Mouse (Mus musculus) layer of hippocampus, adult 8-10 months (tissue): ENCODE measurements at regions not wholly inside any gene's neighbourhood (a gene's known extent, or its start where the extent isn't known, plus 50 kb on each side); places are given as distances from the start of the nearest gene placed in this dataset.
A peak's percentile ranks its signal among the peaks of the same experiment; 100 is the strongest.

Experiments
- DNase-seq, 2 experiments: peaks; one replicate each; pipeline ENCODE4 v3.0.0; 2022; ENCODE audit warnings: low spot score in 2 of 2

- DNase-seq = no peak
Observed at GRCm38 (mm10) chr13:112118564-112118963, 169.7 kb upstream of the Ankrd55 start.

- peak; percentile 28 to 35 for DNase-seq
Observed at GRCm38 (mm10) chr13:112119611-112120041, 168.6 kb upstream of the Ankrd55 start.

- no peak for DNase-seq
Observed at GRCm38 (mm10) chr13:112120346-112120745, 167.9 kb upstream of the Ankrd55 start.

GRCm38 (mm10) chr13:112121110-112121509, 167.1 kb upstream of the Ankrd55 start:
- DNase-seq = no peak

- no peak for DNase-seq
Observed at GRCm38 (mm10) chr13:112122842-112123373, 165.3 kb upstream of the Ankrd55 start.

GRCm38 (mm10) chr13:112125769-112126469, 162.3 kb upstream of the Ankrd55 start:
- DNase-seq = no peak

- DNase-seq = no peak
Observed at GRCm38 (mm10) chr13:112130220-112130619, 158.0 kb upstream of the Ankrd55 start.

- no peak for DNase-seq
Observed at GRCm38 (mm10) chr13:112130774-112131173, 157.5 kb upstream of the Ankrd55 start.

GRCm38 (mm10) chr13:112131191-112131590, 157.1 kb upstream of the Ankrd55 start:
- peak; percentile 19 to 21 for DNase-seq

- no peak for DNase-seq
Observed at GRCm38 (mm10) chr13:112133736-112134135, 154.5 kb upstream of the Ankrd55 start.

GRCm38 (mm10) chr13:112134701-112135100, 153.6 kb upstream of the Ankrd55 start:
- no peak for DNase-seq

- no peak for DNase-seq
Observed at GRCm38 (mm10) chr13:112135777-112136176, 152.5 kb upstream of the Ankrd55 start.

GRCm38 (mm10) chr13:112136850-112137249, 151.4 kb upstream of the Ankrd55 start:
- no peak for DNase-seq

GRCm38 (mm10) chr13:112140871-112141270, 147.4 kb upstream of the Ankrd55 start:
- no peak for DNase-seq

- DNase-seq = no peak
Observed at GRCm38 (mm10) chr13:112144393-112145348, 143.6 kb upstream of the Ankrd55 start.

- peak; percentile 15 to 27 for DNase-seq
Observed at GRCm38 (mm10) chr13:112152614-112153550, 135.4 kb upstream of the Ankrd55 start.

GRCm38 (mm10) chr13:112153681-112154127, 134.5 kb upstream of the Ankrd55 start:
- no peak for DNase-seq

- DNase-seq = no peak
Observed at GRCm38 (mm10) chr13:112159430-112160172, 128.7 kb upstream of the Ankrd55 start.

GRCm38 (mm10) chr13:112160173-112160641, 128.0 kb upstream of the Ankrd55 start:
- no peak for DNase-seq

- DNase-seq = no peak
Observed at GRCm38 (mm10) chr13:112160726-112161125, 127.5 kb upstream of the Ankrd55 start.
